Mouse (Mus musculus) cerebellum, adult (tissue): ENCODE measurements around the gene Rasip1.
A peak's percentile ranks its signal among the peaks of the same experiment; 100 is the strongest.

Source experiments
- ATAC-seq: cut with Nextera tagmentation; 2 replicates; pipeline ENCODE4 v1.9.2; 2017; ENCODE audit warnings: mild to moderate bottlenecking, moderate library complexity, mixed read lengths; ENCODE audit not compliant: insufficient number of reproducible peaks, low FRiP score, low TSS enrichment

The Rasip1 gene

GRCm38 (mm10) chr7:45682144-45683126 is 55.1 kb downstream of the Rasip1 start:
- ATAC-seq: peak; percentile 71; the same call in 1 of the 2 replicates

GRCm38 (mm10) chr7:45683396-45684050 is 56.2 kb downstream of the Rasip1 start, which contains the start of gene Ntn5:
Gene Ntn5, plus strand, starts transcription at chr7:45684022.
- ATAC-seq: no peak

GRCm38 (mm10) chr7:45685811-45686210 is 58.5 kb downstream of the Rasip1 start:
- ATAC-seq: no peak

GRCm38 (mm10) chr7:45686841-45687240 is 59.6 kb downstream of the Rasip1 start:
- ATAC-seq: no peak
